Mouse (Mus musculus) heart, postnatal 0 days (tissue): ENCODE measurements around the gene Bcl11b. TPM values are rescaled to one million over a fixed set of nuclear protein-coding genes. Genes with fewer than 3 reads are reported as not detected.

Experiments
- ATAC-seq: fragments of 200-750 bp; cut with Nextera tagmentation; 2 replicates; pipeline ENCODE4 v1.8.0; 2017; ENCODE audit warnings: low read depth, moderate number of reproducible peaks, moderate library complexity; ENCODE audit not compliant: insufficient read depth
- DNase-seq: peaks from one replicate; pipeline ENCODE4 v3.0.0-alpha.2; 2016; ENCODE audit warnings: low spot score
- H3K27ac ChIP-seq: fragments of 300-500 bp; sonication (generic); 2 replicates; pipeline ENCODE4 v1.5.1; 2014; ENCODE audit warnings: low read depth, mild to moderate bottlenecking
- H3K27me3 ChIP-seq: fragments of 300-500 bp; sonication (generic); 2 replicates; pipeline ENCODE4 v1.6.1; 2014; ENCODE audit warnings: low read length, mixed read lengths; ENCODE audit not compliant: control insufficient read depth, insufficient read depth
- H3K36me3 ChIP-seq: fragments of 300-500 bp; sonication (generic); replicated peaks from 2 replicates; pipeline ENCODE4 v1.6.1; 2014; ENCODE audit warnings: low read length, mixed read lengths; ENCODE audit not compliant: control insufficient read depth, insufficient read depth
- H3K4me1 ChIP-seq: fragments of 300-500 bp; sonication (generic); 2 replicates; pipeline ENCODE4 v1.6.1; 2014; ENCODE audit warnings: antibody characterized with exemption; ENCODE audit not compliant: control insufficient read depth, insufficient read depth
- H3K4me2 ChIP-seq: fragments of 300-500 bp; sonication (generic); 2 replicates; pipeline ENCODE4 v1.6.1; 2014; ENCODE audit warnings: low read depth, mild to moderate bottlenecking, low read length, moderate library complexity
- H3K4me3 ChIP-seq: fragments of 300-500 bp; sonication (generic); 2 replicates; pipeline ENCODE4 v1.5.1; 2014; ENCODE audit warnings: low read depth, low read length
- H3K9ac ChIP-seq: fragments of 300-500 bp; sonication (generic); replicated peaks from 2 replicates; pipeline ENCODE4 v1.6.1; 2014; ENCODE audit warnings: low read depth, low read length, mixed read lengths
- H3K9me3 ChIP-seq: fragments of 300-500 bp; sonication (generic); replicated peaks from 2 replicates; pipeline ENCODE4 v1.6.1; 2016; ENCODE audit warnings: low read length; ENCODE audit not compliant: control insufficient read depth
- CTCF ChIP-seq: IDR thresholded peaks from 2 replicates; pipeline ENCODE4 v1.5.1; 2016; ENCODE audit warnings: antibody characterized with exemption, control low read depth, low read depth
- EP300 ChIP-seq: IDR thresholded peaks from 2 replicates; pipeline ENCODE4 v1.6.1; 2016; ENCODE audit warnings: antibody characterized with exemption, low read depth
- WGBS: fragments of 180-500 bp; shearing (Covaris S2); extraction: QIAGEN DNeasy Blood & Tissue Kit; methylation state at CpG from one replicate; pipeline ENCODE4 v1.1.7; 2014; 5-methylcytosine and 5-hydroxymethylcytosine counted together
- polyA plus RNA-seq: library from polyadenylated mRNA; unstranded; fragments of >200 nt; fragmentation: Nextera tagmentation; extraction: Ambion mirVana; gene quantifications from 2 replicates; pipeline ENCODE4 v1.2.1, GENCODE M21; 2015
- total RNA-seq: library from RNA; depleted of rRNA; stranded (reverse); fragments of >200 nt; gene quantifications from 2 replicates; pipeline ENCODE4 v1.2.3, GENCODE M21; 2014; ENCODE audit warnings: low replicate concordance

The Bcl11b gene
- total and polyA plus RNA-seq, 2 experiments from 2014 or later: 2.2 to 2.7 TPM

DNA sequence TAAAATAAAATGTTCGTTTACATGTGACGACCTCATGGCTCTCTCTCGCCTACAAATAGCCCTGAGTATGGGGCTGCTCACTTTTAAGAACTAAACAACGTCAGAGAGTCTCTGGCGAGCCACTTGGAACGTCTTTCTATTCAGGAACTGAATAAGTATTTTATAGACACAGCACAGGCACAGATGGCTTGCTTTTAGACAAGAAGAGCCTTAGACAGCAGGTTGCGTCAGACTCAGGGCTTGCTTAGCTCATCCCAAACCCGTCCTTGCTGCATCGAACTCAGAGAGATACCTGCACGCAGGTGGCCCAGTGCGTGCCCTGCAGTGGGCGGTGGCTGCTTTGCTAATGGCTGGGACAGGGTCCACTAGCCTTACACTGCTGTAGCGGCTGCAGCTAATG, 82.7 kb downstream of the Bcl11b start:
- no peak overlapping the region for H3K4me2 ChIP-seq
- H3K4me3 ChIP-seq: no peak overlapping the region
- WGBS: 79% methylated on average over 13 of the region's 13 CpGs
- no peaks in the 10 kb centered on the region for H3K9me3 ChIP-seq
- ATAC-seq (no peak), DNase-seq (no peak)
- peaks cover 16% of the 10 kb centered on the region for H3K4me1 ChIP-seq
- no peak overlapping the region for H3K27ac ChIP-seq
- no peak overlapping the region for H3K9ac ChIP-seq
- peaks cover 13% of the 10 kb centered on the region for H3K36me3 ChIP-seq
- TF ChIP-seq EP300 (no peak), CTCF (no peak)
- H3K27me3 ChIP-seq: no peaks in the 10 kb centered on the region

GRCm38 (mm10) chr12:107920076-107920475, 83.3 kb downstream of the Bcl11b start:
- ATAC-seq (no peak), DNase-seq (no peak)
- Histone ChIP-seq H3K4me1 (peaks cover 16% of the 10 kb centered on the region), H3K4me3 (no peak overlapping the region), H3K9me3 (no peaks in the 10 kb centered on the region), H3K27ac (no peak overlapping the region), H3K9ac (no peak overlapping the region), H3K4me2 (no peak overlapping the region), H3K36me3 (peaks cover 19% of the 10 kb centered on the region), H3K27me3 (no peaks in the 10 kb centered on the region)
- TF ChIP-seq CTCF (no peak), EP300 (no peak)
- WGBS: 76% methylated on average over 2 of the region's 2 CpGs

DNA sequence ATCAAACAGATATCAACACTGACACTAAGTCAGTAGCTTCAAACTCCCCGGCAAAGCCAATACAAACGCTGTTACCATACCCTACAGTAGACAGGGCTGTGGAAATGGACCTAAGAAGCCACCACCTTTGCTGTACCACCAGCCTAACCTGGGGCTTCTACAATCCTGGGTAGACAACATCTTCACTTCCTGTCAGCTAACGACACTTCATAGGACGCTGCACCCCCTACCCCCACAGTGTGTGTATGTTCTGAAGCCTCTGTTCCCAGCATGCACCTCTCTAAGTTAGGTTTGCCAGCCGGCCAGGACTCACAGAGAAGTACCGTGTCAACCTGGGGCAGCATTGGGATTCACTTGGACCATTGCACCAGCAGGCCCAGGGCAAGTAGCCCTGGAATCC, 84.6 kb downstream of the Bcl11b start:
- 85% methylated on average over 6 of the region's 6 CpGs for WGBS
- TF ChIP-seq CTCF (no peak), EP300 (no peak)
- no peak overlapping the region for H3K9ac ChIP-seq
- peaks cover 12% of the 10 kb centered on the region for H3K4me1 ChIP-seq
- ATAC-seq (no peak), DNase-seq (no peak)
- no peaks in the 10 kb centered on the region for H3K9me3 ChIP-seq
- H3K27ac ChIP-seq: no peak overlapping the region
- peaks cover 20% of the 10 kb centered on the region for H3K36me3 ChIP-seq
- H3K4me3 ChIP-seq: no peak overlapping the region
- H3K4me2 ChIP-seq: no peak overlapping the region
- no peaks in the 10 kb centered on the region for H3K27me3 ChIP-seq

DNA sequence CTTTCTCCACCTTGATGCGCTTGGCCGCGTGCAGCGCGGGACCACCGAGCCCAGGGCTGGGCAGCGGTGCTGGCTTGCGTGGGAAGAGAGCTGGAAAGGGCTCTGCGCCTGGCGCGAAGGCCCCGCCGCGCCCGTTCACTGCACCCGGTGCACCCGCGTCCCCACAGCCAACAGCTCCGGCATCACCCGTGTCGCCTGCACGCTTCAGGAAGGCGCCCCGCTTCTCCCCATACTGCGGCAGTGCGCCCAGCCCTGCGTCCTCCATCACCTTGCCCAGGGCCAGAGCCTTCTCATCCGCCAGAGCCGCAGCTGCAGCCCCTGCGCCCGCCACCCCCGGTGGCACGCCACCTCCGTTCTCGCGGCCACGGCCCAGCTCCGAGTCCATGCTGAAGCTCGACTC, 87.4 kb downstream of the Bcl11b start:
- no peak for ATAC-seq

GRCm38 (mm10) chr12:107915396-107915795, 88.0 kb downstream of the Bcl11b start:
- Histone ChIP-seq H3K9me3 (no peaks in the 10 kb centered on the region), H3K27me3 (no peaks in the 10 kb centered on the region), H3K4me3 (no peak overlapping the region), H3K4me1 (peaks cover 7% of the 10 kb centered on the region; the same call in 1 of the 2 replicates), H3K27ac (no peak overlapping the region), H3K9ac (no peak overlapping the region), H3K36me3 (peaks cover 20% of the 10 kb centered on the region), H3K4me2 (no peak overlapping the region)
- ATAC-seq (no peak), DNase-seq (no peak)
- TF ChIP-seq CTCF: no peak
- TF ChIP-seq EP300: no peak
- 96% methylated on average over 32 of the region's 32 CpGs for WGBS

More for the DNA sequence above, 87.4 kb downstream of the Bcl11b start:
- Histone ChIP-seq H3K36me3 (peaks cover 20% of the 10 kb centered on the region), H3K9me3 (no peaks in the 10 kb centered on the region), H3K9ac (no peak overlapping the region), H3K4me1 (peaks cover 7% of the 10 kb centered on the region; the same call in 1 of the 2 replicates), H3K4me2 (no peak overlapping the region), H3K4me3 (no peak overlapping the region), H3K27ac (no peak overlapping the region), H3K27me3 (no peaks in the 10 kb centered on the region)
- TF ChIP-seq EP300 (no peak), CTCF (no peak)
- no peak for DNase-seq
- WGBS: 97% methylated on average over 29 of the region's 39 CpGs

- 73% methylated on average over 11 of the region's 11 CpGs for WGBS
- Histone ChIP-seq H3K4me1 (no peaks in the 10 kb centered on the region), H3K27ac (no peak overlapping the region), H3K27me3 (no peaks in the 10 kb centered on the region), H3K4me3 (no peak overlapping the region), H3K9me3 (peaks cover 6% of the 10 kb centered on the region), H3K36me3 (no peaks in the 10 kb centered on the region), H3K9ac (no peak overlapping the region), H3K4me2 (no peak overlapping the region)
- TF ChIP-seq EP300 (no peak), CTCF (no peak)
- DNase-seq (no peak), ATAC-seq (no peak)
Measured at GRCm38 (mm10) chr12:107908826-107909225, 94.6 kb downstream of the Bcl11b start.
